Mouse (Mus musculus) kidney, postnatal 0 days (tissue): ENCODE data around the gene Slc7a7. TPM values are rescaled to one million over a fixed set of nuclear protein-coding genes. Genes with fewer than 3 reads are reported as not detected.

ENCODE experiments used
- ATAC-seq: fragments of 200-750 bp; cut with Nextera tagmentation; replicated peaks from 2 replicates; pipeline ENCODE4 v1.8.0; 2017; ENCODE audit warnings: low read depth, moderate number of reproducible peaks, moderate TSS enrichment, moderate library complexity; ENCODE audit not compliant: low FRiP score
- DNase-seq: peaks from one replicate; pipeline ENCODE4 v3.0.0-alpha.2; 2016; ENCODE audit warnings: low spot score
- H3K27ac ChIP-seq: fragments of 300-500 bp; sonication (generic); 2 replicates; pipeline ENCODE4 v1.5.1; 2014; ENCODE audit warnings: mild to moderate bottlenecking
- H3K27me3 ChIP-seq: fragments of 300-500 bp; sonication (generic); 2 replicates; pipeline ENCODE4 v1.6.1; 2014; ENCODE audit warnings: low read length, mixed read lengths; ENCODE audit not compliant: insufficient read depth
- H3K36me3 ChIP-seq: fragments of 300-500 bp; sonication (generic); 2 replicates; pipeline ENCODE4 v1.6.1; 2014; ENCODE audit warnings: low read length, mixed read lengths; ENCODE audit not compliant: insufficient read depth
- H3K4me1 ChIP-seq: fragments of 300-500 bp; sonication (generic); replicated peaks from 2 replicates; pipeline ENCODE4 v1.6.1; 2014; ENCODE audit warnings: antibody characterized with exemption, low read length, mixed read lengths; ENCODE audit not compliant: insufficient read depth
- H3K4me2 ChIP-seq: fragments of 300-500 bp; sonication (generic); 2 replicates; pipeline ENCODE4 v1.6.1; 2014; ENCODE audit warnings: mild to moderate bottlenecking, low read length, moderate library complexity, mixed read lengths
- H3K4me3 ChIP-seq: fragments of 300-500 bp; sonication (generic); replicated peaks from 2 replicates; pipeline ENCODE4 v1.5.1; 2014; ENCODE audit warnings: low read depth, low read length
- H3K9ac ChIP-seq: fragments of 300-500 bp; sonication (generic); 2 replicates; pipeline ENCODE4 v1.6.1; 2014; ENCODE audit warnings: low read depth, low read length
- H3K9me3 ChIP-seq: fragments of 300-500 bp; sonication (generic); replicated peaks from 2 replicates; pipeline ENCODE4 v1.6.1; 2016; ENCODE audit warnings: low read length, inconsistent platforms, mixed read lengths
- CTCF ChIP-seq: IDR thresholded peaks from 2 replicates; pipeline ENCODE4 v1.5.1; 2016; ENCODE audit warnings: antibody characterized with exemption, low read depth, mild to moderate bottlenecking, moderate library complexity
- WGBS: fragments of 180-500 bp; shearing (Covaris S2); extraction: QIAGEN DNeasy Blood & Tissue Kit; methylation state at CpG from one replicate; pipeline ENCODE4 v1.1.7; 2014; 5-methylcytosine and 5-hydroxymethylcytosine counted together
- polyA plus RNA-seq: library from polyadenylated mRNA; unstranded; fragments of >200 nt; fragmentation: Nextera tagmentation; extraction: Ambion mirVana; gene quantifications from 2 replicates; pipeline ENCODE4 v1.2.1, GENCODE M21; 2015

Gene Slc7a7
- polyA plus RNA-seq, 1 experiment from 2014 or later, result 27.8 TPM

DNA sequence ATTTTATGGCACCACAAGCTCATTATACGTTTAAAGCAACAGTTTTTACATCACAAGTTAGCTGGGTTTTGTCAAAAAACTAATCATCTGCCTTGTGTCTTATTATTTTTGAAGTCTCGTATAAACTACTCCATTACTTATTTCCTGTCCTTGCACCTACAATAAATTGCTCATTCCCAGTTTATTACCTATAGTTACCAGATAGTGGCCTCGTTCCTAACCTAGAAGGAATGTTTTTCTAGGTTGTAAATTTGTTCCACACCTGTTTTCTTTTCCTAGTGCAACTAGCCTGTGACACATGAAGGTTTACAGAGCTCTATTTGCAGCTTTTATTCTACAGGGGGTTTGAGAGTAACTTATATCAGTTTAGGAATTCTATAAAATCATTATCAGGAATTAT is 15.9 kb downstream of the Slc7a7 start:
- Histone ChIP-seq H3K9ac (no peak overlapping the region), H3K27me3 (no peaks in the 10 kb centered on the region), H3K36me3 (no peaks in the 10 kb centered on the region), H3K4me2 (no peak overlapping the region), H3K4me3 (no peak overlapping the region), H3K27ac (no peak overlapping the region), H3K4me1 (peaks cover 10% of the 10 kb centered on the region; the same call in 1 of the 2 replicates), H3K9me3 (no peaks in the 10 kb centered on the region)
- DNase-seq (no peak), ATAC-seq (no peak)
- 34% methylated on average over 3 of the region's 3 CpGs for WGBS
- TF ChIP-seq CTCF, result no peak

DNA sequence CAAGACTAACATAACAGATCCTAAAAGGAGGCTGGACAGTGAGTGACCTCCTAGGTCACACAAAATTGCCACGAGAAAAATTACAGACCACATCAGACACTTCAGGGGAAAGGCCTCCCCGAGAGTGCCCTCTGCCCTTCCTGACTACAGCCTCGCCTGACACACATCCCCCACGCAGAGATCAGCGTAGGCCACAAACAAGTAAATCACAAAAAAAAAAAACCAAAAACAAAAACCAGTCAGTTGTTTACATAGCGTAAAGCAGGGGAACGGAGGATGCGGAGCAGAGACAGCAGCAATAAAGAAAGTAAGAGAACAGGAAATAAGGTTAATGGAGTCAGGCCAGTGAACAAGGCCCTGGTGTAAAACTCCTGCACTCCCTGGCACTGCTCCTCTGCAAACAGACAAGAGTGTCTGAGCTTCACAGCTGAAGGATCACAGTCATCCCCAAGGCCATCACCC is 18.6 kb downstream of the Slc7a7 start:
- H3K27me3 ChIP-seq, result no peaks in the 10 kb centered on the region
- peak overlapping the region; percentile 62 for H3K27ac ChIP-seq
- H3K9me3 ChIP-seq, result no peaks in the 10 kb centered on the region
- H3K9ac ChIP-seq, result no peak overlapping the region
- no peak overlapping the region for H3K4me3 ChIP-seq
- H3K4me2 ChIP-seq, result no peak overlapping the region
- ATAC-seq (no peak; the same call in 1 of the 2 replicates), DNase-seq (peak; percentile 92)
- no peak for TF ChIP-seq CTCF
- no peaks in the 10 kb centered on the region for H3K36me3 ChIP-seq
- 12% methylated on average over 8 of the region's 8 CpGs for WGBS
- H3K4me1 ChIP-seq, result peaks cover 10% of the 10 kb centered on the region; the same call in 1 of the 2 replicates

DNA sequence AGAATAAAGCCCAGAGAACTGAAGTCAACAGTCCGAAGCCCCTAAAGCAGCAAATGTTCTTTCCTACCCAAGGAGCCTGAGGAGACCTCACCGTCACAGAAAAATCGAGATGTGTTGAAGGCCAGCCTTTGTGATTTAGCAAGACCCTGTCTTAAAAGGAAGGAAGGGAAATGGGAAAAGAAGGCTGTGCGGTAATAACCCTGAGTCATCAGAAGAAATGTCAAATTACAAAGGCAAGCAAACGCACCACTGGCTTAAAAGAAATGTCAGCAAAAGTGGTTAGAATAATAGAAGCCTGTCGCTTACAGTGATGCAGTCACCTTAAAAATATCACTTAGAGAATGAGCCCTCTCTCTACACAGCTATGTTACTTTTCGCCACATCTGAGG is 19.1 kb downstream of the Slc7a7 start:
- Histone ChIP-seq H3K27ac (peak overlapping the region; percentile 62), H3K9me3 (no peaks in the 10 kb centered on the region), H3K4me1 (peaks cover 10% of the 10 kb centered on the region; the same call in 1 of the 2 replicates), H3K27me3 (no peaks in the 10 kb centered on the region), H3K4me3 (no peak overlapping the region), H3K4me2 (no peak overlapping the region), H3K36me3 (no peaks in the 10 kb centered on the region), H3K9ac (no peak overlapping the region)
- 26% methylated on average over 7 of the region's 7 CpGs for WGBS
- ATAC-seq (no peak), DNase-seq (no peak)
- TF ChIP-seq CTCF, result no peak

DNA sequence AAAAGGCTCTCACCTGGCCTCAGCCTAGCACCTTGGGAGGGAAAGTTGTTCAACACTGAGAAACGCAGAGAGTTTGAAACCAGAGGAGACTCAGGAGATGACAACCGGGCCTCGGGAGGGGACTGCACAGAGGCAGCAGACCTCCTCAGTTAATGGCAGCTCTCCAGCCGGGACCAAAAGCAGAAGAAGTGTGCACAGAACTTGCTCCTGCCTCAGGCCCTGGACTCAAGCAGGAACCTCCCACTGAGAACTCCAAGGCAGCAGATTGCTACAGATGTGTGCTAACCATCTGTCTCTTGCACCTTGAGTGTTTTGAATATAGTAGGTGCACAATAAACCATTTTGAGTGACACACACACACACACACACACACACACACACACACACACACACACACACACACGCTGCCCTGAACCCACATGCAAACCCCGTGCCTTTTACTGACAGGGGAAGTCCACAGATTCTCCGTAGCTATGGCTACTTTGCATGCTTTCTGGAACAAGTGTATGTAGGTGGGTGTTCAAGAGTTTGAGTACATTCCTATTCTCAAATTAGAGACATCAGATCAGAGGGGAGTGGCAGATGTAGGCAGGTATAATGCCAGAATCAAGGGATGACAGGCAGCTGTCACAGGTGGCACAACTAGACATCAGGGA is 19.6 kb downstream of the Slc7a7 start:
- Histone ChIP-seq H3K9me3 (no peaks in the 10 kb centered on the region), H3K4me1 (peaks cover 10% of the 10 kb centered on the region; the same call in 1 of the 2 replicates), H3K4me2 (no peak overlapping the region), H3K4me3 (no peak overlapping the region), H3K36me3 (no peaks in the 10 kb centered on the region), H3K9ac (no peak overlapping the region), H3K27ac (no peak overlapping the region), H3K27me3 (no peaks in the 10 kb centered on the region)
- TF ChIP-seq CTCF, result no peak
- no peak for ATAC-seq
- WGBS, result 51% methylated on average over 7 of the region's 7 CpGs
- no peak for DNase-seq

DNA sequence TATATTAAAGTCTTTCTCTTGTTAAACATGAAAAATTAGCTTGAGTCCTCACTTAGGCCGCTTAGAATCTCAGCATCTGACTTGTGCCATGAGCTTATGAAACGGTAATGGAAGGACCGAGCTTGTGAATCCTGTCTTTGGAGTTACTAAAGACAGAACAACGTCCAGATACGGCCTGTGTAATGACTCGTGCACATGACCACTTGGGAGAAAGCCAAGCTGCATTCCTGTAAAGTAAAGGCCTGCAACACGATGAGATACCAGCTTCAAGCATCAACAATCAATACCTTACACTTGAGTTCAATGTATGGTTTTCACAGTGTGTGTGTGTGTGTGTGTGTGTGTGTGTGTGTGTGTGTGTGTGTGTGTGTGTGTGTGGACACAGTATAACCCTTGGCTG is 20.9 kb downstream of the Slc7a7 start:
- Histone ChIP-seq H3K9me3 (no peaks in the 10 kb centered on the region), H3K9ac (no peak overlapping the region), H3K4me1 (peaks cover 10% of the 10 kb centered on the region; the same call in 1 of the 2 replicates), H3K27me3 (no peaks in the 10 kb centered on the region), H3K27ac (no peak overlapping the region), H3K4me2 (no peak overlapping the region), H3K36me3 (no peaks in the 10 kb centered on the region), H3K4me3 (no peak overlapping the region)
- no peak for DNase-seq
- ATAC-seq, result no peak
- TF ChIP-seq CTCF, result no peak
- 65% methylated on average over 7 of the region's 7 CpGs for WGBS

DNA sequence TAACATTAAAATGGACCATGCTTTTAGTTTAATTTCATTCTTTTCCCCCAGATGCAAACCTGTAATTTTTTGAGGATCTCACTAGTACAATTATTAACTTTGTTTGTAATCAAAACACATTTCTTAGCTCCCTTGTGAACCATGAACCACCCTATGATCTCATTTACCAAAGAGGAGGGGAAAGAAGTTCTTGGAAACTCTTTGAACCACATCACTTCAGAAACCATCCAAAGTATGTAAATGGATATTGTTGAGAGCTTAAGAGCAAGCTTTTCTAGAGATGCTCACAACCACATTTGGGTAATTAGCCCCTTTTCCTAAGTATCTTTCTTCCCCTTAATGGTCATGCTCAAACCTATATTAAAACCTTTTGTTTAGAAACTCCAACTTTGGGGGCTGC is 23.3 kb downstream of the Slc7a7 start:
- no peaks in the 10 kb centered on the region for H3K36me3 ChIP-seq
- peaks cover 10% of the 10 kb centered on the region; the same call in 1 of the 2 replicates for H3K4me1 ChIP-seq
- H3K4me3 ChIP-seq, result no peak overlapping the region
- no peak for ATAC-seq
- H3K9me3 ChIP-seq, result no peaks in the 10 kb centered on the region
- no peak overlapping the region for H3K27ac ChIP-seq
- no peak for TF ChIP-seq CTCF
- H3K4me2 ChIP-seq, result no peak overlapping the region
- H3K9ac ChIP-seq, result no peak overlapping the region
- DNase-seq, result no peak
- H3K27me3 ChIP-seq, result no peaks in the 10 kb centered on the region
